Mouse (Mus musculus): ENCODE results near the gene Atp6v0a2. TPM values are rescaled to one million over a fixed set of nuclear protein-coding genes. Genes with fewer than 3 reads are reported as not detected.

The Atp6v0a2 gene
- polyA plus RNA-seq, 1 experiment from 2014 or later, result 38.2 TPM

GRCm38 (mm10) chr5:124717969-124718368, 89.6 kb downstream of the Atp6v0a2 start:
- Histone ChIP-seq H3K4me2 (ENCODE audit: low read length) (no peak overlapping the region), H3K9me3 (replicated peaks; ENCODE audit: control insufficient read depth, low read length) (no peaks in the 10 kb centered on the region), H3K36me3 (ENCODE audit: control insufficient read depth, insufficient read depth, low read length) (peaks cover 93% of the 10 kb centered on the region), H3K27ac (ENCODE audit: low read depth, low read length) (no peak overlapping the region), H3K9ac (ENCODE audit: low read length) (no peak overlapping the region), H3K4me3 (ENCODE audit: low read depth, low read length) (no peak overlapping the region), H3K27me3 (replicated peaks; ENCODE audit: control insufficient read depth, insufficient read depth, low read length) (no peaks in the 10 kb centered on the region), H3K4me1 (ENCODE audit: control insufficient read depth, insufficient read depth, low read length) (no peaks in the 10 kb centered on the region)
- WGBS, result 98% methylated on average over 11 of the region's 11 CpGs
- ATAC-seq, result no peak
- DNase-seq (ENCODE audit: low spot score), result no peak

- H3K27me3 ChIP-seq (replicated peaks; ENCODE audit: control insufficient read depth, insufficient read depth, low read length), result no peaks in the 10 kb centered on the region
- H3K36me3 ChIP-seq (ENCODE audit: control insufficient read depth, insufficient read depth, low read length), result peaks cover 93% of the 10 kb centered on the region
- no peaks in the 10 kb centered on the region for H3K9me3 ChIP-seq (replicated peaks; ENCODE audit: control insufficient read depth, low read length)
- H3K27ac ChIP-seq (ENCODE audit: low read depth, low read length), result no peak overlapping the region
- no peak for DNase-seq (ENCODE audit: low spot score)
- H3K9ac ChIP-seq (ENCODE audit: low read length), result no peak overlapping the region
- H3K4me2 ChIP-seq (ENCODE audit: low read length), result no peak overlapping the region
- no peak for ATAC-seq
- H3K4me3 ChIP-seq (ENCODE audit: low read depth, low read length), result no peak overlapping the region
- H3K4me1 ChIP-seq (ENCODE audit: control insufficient read depth, insufficient read depth, low read length), result no peaks in the 10 kb centered on the region
- 89% methylated on average over 7 of the region's 7 CpGs for WGBS
Measured at GRCm38 (mm10) chr5:124718396-124718795, 90.0 kb downstream of the Atp6v0a2 start.

- no peaks in the 10 kb centered on the region for H3K9me3 ChIP-seq (replicated peaks; ENCODE audit: control insufficient read depth, low read length)
- WGBS, result 91% methylated on average over 6 of the region's 6 CpGs
- no peak overlapping the region for H3K4me2 ChIP-seq (ENCODE audit: low read length)
- H3K4me3 ChIP-seq (ENCODE audit: low read depth, low read length), result no peak overlapping the region
- no peak for ATAC-seq
- H3K27ac ChIP-seq (ENCODE audit: low read depth, low read length), result no peak overlapping the region
- no peak for DNase-seq (ENCODE audit: low spot score)
- H3K27me3 ChIP-seq (replicated peaks; ENCODE audit: control insufficient read depth, insufficient read depth, low read length), result no peaks in the 10 kb centered on the region
- peaks cover 56% of the 10 kb centered on the region for H3K36me3 ChIP-seq (ENCODE audit: control insufficient read depth, insufficient read depth, low read length)
- H3K9ac ChIP-seq (ENCODE audit: low read length), result no peak overlapping the region
- no peaks in the 10 kb centered on the region for H3K4me1 ChIP-seq (ENCODE audit: control insufficient read depth, insufficient read depth, low read length)
Measured at GRCm38 (mm10) chr5:124723125-124723524, 94.7 kb downstream of the Atp6v0a2 start.

GRCm38 (mm10) chr5:124724997-124725396, 96.6 kb downstream of the Atp6v0a2 start, which contains the start of gene Dnah10:
Dnah10 (plus strand) TSS chr5:124725085.
- H3K4me3 ChIP-seq (ENCODE audit: low read depth, low read length), result no peak within 1 kb of the TSS
- ATAC-seq, result peak; percentile 67; the same call in 1 of the 2 replicates
- WGBS, result 8% methylated on average over 29 of the region's 29 CpGs

GRCm38 (mm10) chr5:124729662-124730206, 101.4 kb downstream of the Atp6v0a2 start:
- H3K9me3 ChIP-seq (replicated peaks; ENCODE audit: control insufficient read depth, low read length), result no peaks in the 10 kb centered on the region
- no peak for DNase-seq (ENCODE audit: low spot score)
- no peak overlapping the region for H3K4me3 ChIP-seq (ENCODE audit: low read depth, low read length)
- H3K27me3 ChIP-seq (replicated peaks; ENCODE audit: control insufficient read depth, insufficient read depth, low read length), result no peaks in the 10 kb centered on the region
- H3K27ac ChIP-seq (ENCODE audit: low read depth, low read length), result no peak overlapping the region
- no peaks in the 10 kb centered on the region for H3K4me1 ChIP-seq (ENCODE audit: control insufficient read depth, insufficient read depth, low read length)
- ATAC-seq, result no peak
- 14% methylated on average over 21 of the region's 21 CpGs for WGBS
- H3K4me2 ChIP-seq (ENCODE audit: low read length), result peak overlapping the region; percentile 32
- 0 out of 2 replicates have a peak overlapping the region, but pooled peaks have one; percentile 8 for H3K9ac ChIP-seq (ENCODE audit: low read length)
- H3K36me3 ChIP-seq (ENCODE audit: control insufficient read depth, insufficient read depth, low read length), result no peaks in the 10 kb centered on the region

More at GRCm38 (mm10) chr5:124724997-124725396, 96.6 kb downstream of the Atp6v0a2 start, which contains the start of gene Dnah10:
- no peaks in the 10 kb centered on the region for H3K27me3 ChIP-seq (replicated peaks; ENCODE audit: control insufficient read depth, insufficient read depth, low read length)
- 0 out of 2 replicates have a peak within 1 kb of the TSS, but pooled peaks have one; percentile 14 for H3K4me2 ChIP-seq (ENCODE audit: low read length)
- H3K27ac ChIP-seq (ENCODE audit: low read depth, low read length), result no peak within 1 kb of the TSS
- H3K4me1 ChIP-seq (ENCODE audit: control insufficient read depth, insufficient read depth, low read length), result no peaks in the 10 kb centered on the region
- H3K9ac ChIP-seq (ENCODE audit: low read length), result 0 out of 2 replicates have a peak within 1 kb of the TSS, but pooled peaks have one; percentile 29
- no peaks in the 10 kb centered on the region for H3K9me3 ChIP-seq (replicated peaks; ENCODE audit: control insufficient read depth, low read length)
- peak; percentile 24 for DNase-seq (ENCODE audit: low spot score)
- peaks cover 37% of the 10 kb centered on the region for H3K36me3 ChIP-seq (ENCODE audit: control insufficient read depth, insufficient read depth, low read length)

- WGBS, result 87% methylated on average over 12 of the region's 12 CpGs
- Histone ChIP-seq H3K4me3 (ENCODE audit: low read depth, low read length) (no peak overlapping the region), H3K36me3 (ENCODE audit: control insufficient read depth, insufficient read depth, low read length) (no peaks in the 10 kb centered on the region), H3K27me3 (replicated peaks; ENCODE audit: control insufficient read depth, insufficient read depth, low read length) (no peaks in the 10 kb centered on the region), H3K4me1 (ENCODE audit: control insufficient read depth, insufficient read depth, low read length) (no peaks in the 10 kb centered on the region), H3K27ac (ENCODE audit: low read depth, low read length) (no peak overlapping the region), H3K4me2 (ENCODE audit: low read length) (no peak overlapping the region), H3K9me3 (replicated peaks; ENCODE audit: control insufficient read depth, low read length) (no peaks in the 10 kb centered on the region), H3K9ac (ENCODE audit: low read length) (no peak overlapping the region)
- no peak for DNase-seq (ENCODE audit: low spot score)
- no peak for ATAC-seq
Measured at GRCm38 (mm10) chr5:124733961-124734360, 105.6 kb downstream of the Atp6v0a2 start.

- no peak overlapping the region for H3K4me3 ChIP-seq (ENCODE audit: low read depth, low read length)
- H3K27me3 ChIP-seq (replicated peaks; ENCODE audit: control insufficient read depth, insufficient read depth, low read length), result no peaks in the 10 kb centered on the region
- no peak for DNase-seq (ENCODE audit: low spot score)
- H3K36me3 ChIP-seq (ENCODE audit: control insufficient read depth, insufficient read depth, low read length), result no peaks in the 10 kb centered on the region
- H3K4me1 ChIP-seq (ENCODE audit: control insufficient read depth, insufficient read depth, low read length), result no peaks in the 10 kb centered on the region
- no peak for ATAC-seq
- 96% methylated on average over 21 of the region's 21 CpGs for WGBS
- no peak overlapping the region for H3K27ac ChIP-seq (ENCODE audit: low read depth, low read length)
- H3K9me3 ChIP-seq (replicated peaks; ENCODE audit: control insufficient read depth, low read length), result no peaks in the 10 kb centered on the region
- no peak overlapping the region for H3K4me2 ChIP-seq (ENCODE audit: low read length)
- H3K9ac ChIP-seq (ENCODE audit: low read length), result no peak overlapping the region
Measured at GRCm38 (mm10) chr5:124741898-124742599, 113.7 kb downstream of the Atp6v0a2 start.

- H3K4me2 ChIP-seq (ENCODE audit: low read length), result no peak overlapping the region
- H3K9me3 ChIP-seq (replicated peaks; ENCODE audit: control insufficient read depth, low read length), result no peaks in the 10 kb centered on the region
- no peaks in the 10 kb centered on the region for H3K36me3 ChIP-seq (ENCODE audit: control insufficient read depth, insufficient read depth, low read length)
- H3K27me3 ChIP-seq (replicated peaks; ENCODE audit: control insufficient read depth, insufficient read depth, low read length), result no peaks in the 10 kb centered on the region
- DNase-seq (ENCODE audit: low spot score) (no peak), ATAC-seq (no peak)
- WGBS, result 88% methylated on average over 3 of the region's 3 CpGs
- no peak overlapping the region for H3K9ac ChIP-seq (ENCODE audit: low read length)
- H3K4me1 ChIP-seq (ENCODE audit: control insufficient read depth, insufficient read depth, low read length), result no peaks in the 10 kb centered on the region
- no peak overlapping the region for H3K4me3 ChIP-seq (ENCODE audit: low read depth, low read length)
- H3K27ac ChIP-seq (ENCODE audit: low read depth, low read length), result no peak overlapping the region
Measured at GRCm38 (mm10) chr5:124743841-124744240, 115.5 kb downstream of the Atp6v0a2 start.

- Histone ChIP-seq H3K4me3 (ENCODE audit: low read depth, low read length) (no peak overlapping the region), H3K4me1 (ENCODE audit: control insufficient read depth, insufficient read depth, low read length) (no peaks in the 10 kb centered on the region), H3K4me2 (ENCODE audit: low read length) (no peak overlapping the region), H3K27ac (ENCODE audit: low read depth, low read length) (no peak overlapping the region), H3K9ac (ENCODE audit: low read length) (no peak overlapping the region), H3K27me3 (replicated peaks; ENCODE audit: control insufficient read depth, insufficient read depth, low read length) (no peaks in the 10 kb centered on the region), H3K9me3 (replicated peaks; ENCODE audit: control insufficient read depth, low read length) (no peaks in the 10 kb centered on the region), H3K36me3 (ENCODE audit: control insufficient read depth, insufficient read depth, low read length) (no peaks in the 10 kb centered on the region)
- 91% methylated on average over 15 of the region's 15 CpGs for WGBS
- ATAC-seq (no peak), DNase-seq (ENCODE audit: low spot score) (no peak)
Measured at GRCm38 (mm10) chr5:124746220-124746619, 117.8 kb downstream of the Atp6v0a2 start.

All from forebrain, embryonic 14.5 days (tissue).